Mouse (Mus musculus): ENCODE measurements around the gene Etfrf1.

DNA sequence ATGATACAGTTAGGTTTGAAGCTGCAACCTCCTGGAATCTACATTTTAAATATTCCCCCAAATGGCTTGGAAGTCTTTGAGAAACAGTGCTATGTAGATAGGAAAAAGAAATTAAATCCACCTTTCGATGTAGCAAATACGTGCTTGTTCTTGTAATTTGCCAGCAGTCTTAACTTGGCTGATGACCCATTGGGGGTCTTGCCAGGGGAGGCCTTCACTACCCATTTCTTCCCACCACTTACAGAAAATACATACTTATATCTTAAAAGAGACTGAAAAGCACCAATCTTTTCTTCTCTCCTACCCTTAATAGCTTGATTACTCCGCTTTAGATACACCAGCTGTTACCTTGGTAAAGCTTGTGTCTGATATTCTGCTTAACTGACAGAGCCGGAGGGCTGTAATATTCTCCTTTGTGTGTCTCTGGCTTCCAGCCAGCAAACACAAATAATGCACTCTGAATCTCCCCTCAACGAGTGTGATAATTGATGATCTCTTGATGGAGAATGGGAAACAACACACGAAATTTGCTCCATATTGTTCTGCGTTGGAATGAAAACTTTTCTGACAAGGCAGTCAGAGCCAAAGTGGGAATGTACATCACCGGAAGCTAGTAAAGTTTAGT lies 766 bp upstream of the Etfrf1 start:
- TF ChIP-seq MAFK (IDR thresholded peaks at IDR 0.05; ENCODE audit: insufficient replicate concordance, low read length) (no peak), CTCF (conservative IDR thresholded peaks at IDR 0.05 in 1 of 2, IDR thresholded peaks at IDR 0.05 in 1 of 2; ENCODE audit: low read depth in 2 of 2, low read length in 2 of 2) (no peak), UBTF (IDR thresholded peaks at IDR 0.05; ENCODE audit: low read depth, low read length) (no peak), ZKSCAN1 (IDR thresholded peaks at IDR 0.05; ENCODE audit: borderline replicate concordance, low read depth, low read length) (no peak), USF1 (IDR thresholded peaks at IDR 0.05; ENCODE audit: low read depth, low read length) (no peak), JUND (conservative IDR thresholded peaks at IDR 0.05; ENCODE audit: low read depth, low read length) (no peak), IRF4 (IDR thresholded peaks at IDR 0.05; ENCODE audit: low read depth, low read length) (no peak)
